Mouse (Mus musculus) stomach, postnatal 0 days (tissue): ENCODE measurements around the gene Abhd14b. TPM values are rescaled to one million over a fixed set of nuclear protein-coding genes. Genes with fewer than 3 reads are reported as not detected.

Source experiments
- ATAC-seq: fragments of 200-750 bp; cut with Nextera tagmentation; 2 replicates; pipeline ENCODE4 v1.8.0; 2017; ENCODE audit not compliant: low FRiP score, low TSS enrichment
- DNase-seq: peaks from one replicate; pipeline ENCODE4 v3.0.0-alpha.2; 2016; ENCODE audit warnings: low spot score
- H3K27ac ChIP-seq: fragments of 300-500 bp; sonication (generic); replicated peaks from 2 replicates; pipeline ENCODE4 v1.5.1; 2014; ENCODE audit warnings: mild to moderate bottlenecking, control low read depth
- H3K27me3 ChIP-seq: fragments of 300-500 bp; sonication (generic); 2 replicates; pipeline ENCODE4 v1.6.1; 2014; ENCODE audit warnings: low read length; ENCODE audit not compliant: control insufficient read depth, insufficient read depth
- H3K36me3 ChIP-seq: fragments of 300-500 bp; sonication (generic); 2 replicates; pipeline ENCODE4 v1.6.1; 2014; ENCODE audit warnings: low read length, mixed read lengths; ENCODE audit not compliant: control insufficient read depth, insufficient read depth
- H3K4me1 ChIP-seq: fragments of 300-500 bp; sonication (generic); replicated peaks from 2 replicates; pipeline ENCODE4 v1.6.1; 2014; ENCODE audit warnings: antibody characterized with exemption; ENCODE audit not compliant: control insufficient read depth, insufficient read depth
- H3K4me2 ChIP-seq: fragments of 300-500 bp; sonication (generic); replicated peaks from 2 replicates; pipeline ENCODE4 v1.6.1; 2014; ENCODE audit warnings: low read depth, mild to moderate bottlenecking, control low read depth, moderate library complexity
- H3K4me3 ChIP-seq: fragments of 300-500 bp; sonication (generic); 2 replicates; pipeline ENCODE4 v1.5.1; 2014; ENCODE audit warnings: low read depth, low read length, control low read depth
- H3K9ac ChIP-seq: fragments of 300-500 bp; sonication (generic); 2 replicates; pipeline ENCODE4 v1.6.1; 2014; ENCODE audit warnings: mild to moderate bottlenecking, low read length, control low read depth, mixed read lengths
- H3K9me3 ChIP-seq: fragments of 300-500 bp; sonication (generic); 2 replicates; pipeline ENCODE4 v1.6.1; 2016; ENCODE audit warnings: low read length; ENCODE audit not compliant: control insufficient read depth
- CTCF ChIP-seq: IDR thresholded peaks from 2 replicates; pipeline ENCODE4 v1.5.1; 2016; ENCODE audit warnings: antibody characterized with exemption, low read depth, mild to moderate bottlenecking, moderate library complexity
- EP300 ChIP-seq: optimal IDR thresholded peaks from 2 replicates; pipeline ENCODE3; 2016; ENCODE audit warnings: antibody characterized with exemption
- WGBS: fragments of 180-500 bp; shearing (Covaris S2); extraction: QIAGEN DNeasy Blood & Tissue Kit; methylation state at CpG from one replicate; pipeline ENCODE4 v1.1.7; 2014; 5-methylcytosine and 5-hydroxymethylcytosine counted together
- polyA plus RNA-seq: library from polyadenylated mRNA; unstranded; fragments of >200 nt; fragmentation: Nextera tagmentation; extraction: Ambion mirVana; gene quantifications from 2 replicates; pipeline ENCODE4 v1.2.1, GENCODE M21; 2015

Gene Abhd14b
- polyA plus RNA-seq, 1 experiment from 2014 or later: 39.0 TPM

GRCm38 (mm10) chr9:106421033-106421864 is 26.0 kb upstream of the Abhd14b start:
- Histone ChIP-seq H3K4me3 (no peak overlapping the region), H3K4me1 (0 out of 2 replicates have a peak, but pooled peaks cover 2% of the 10 kb centered on the region)

GRCm38 (mm10) chr9:106421865-106422160 is 25.4 kb upstream of the Abhd14b start:
- peak; percentile 98 for TF ChIP-seq CTCF
- no peak for TF ChIP-seq EP300
- DNase-seq (peak; percentile 82), ATAC-seq (peak; percentile 80)
- H3K4me1 ChIP-seq: 0 out of 2 replicates have a peak, but pooled peaks cover 2% of the 10 kb centered on the region
- no peak overlapping the region for H3K27ac ChIP-seq
- H3K4me3 ChIP-seq: no peak overlapping the region
- H3K9ac ChIP-seq: no peak overlapping the region
- peak overlapping the region; percentile 40 for H3K4me2 ChIP-seq
- 0% methylated on average over 3 of the region's 3 CpGs for WGBS
- H3K36me3 ChIP-seq: no peaks in the 10 kb centered on the region
- no peaks in the 10 kb centered on the region for H3K27me3 ChIP-seq
- H3K9me3 ChIP-seq: no peaks in the 10 kb centered on the region

More at GRCm38 (mm10) chr9:106421033-106421864, 26.0 kb upstream of the Abhd14b start:
- Histone ChIP-seq H3K9ac (no peak overlapping the region), H3K27me3 (no peaks in the 10 kb centered on the region), H3K27ac (no peak overlapping the region), H3K4me2 (peak overlapping the region; percentile 40), H3K9me3 (no peaks in the 10 kb centered on the region), H3K36me3 (no peaks in the 10 kb centered on the region)
- 14% methylated on average over 18 of the region's 18 CpGs for WGBS
- TF ChIP-seq CTCF: no peak
- TF ChIP-seq EP300: no peak
- ATAC-seq (peak; percentile 27), DNase-seq (no peak)

GRCm38 (mm10) chr9:106428719-106429220 is 18.5 kb upstream of the Abhd14b start:
- Histone ChIP-seq H3K4me2 (peak overlapping the region; percentile 53), H3K27me3 (no peaks in the 10 kb centered on the region), H3K36me3 (peaks cover 8% of the 10 kb centered on the region), H3K9me3 (no peaks in the 10 kb centered on the region), H3K4me1 (no peaks in the 10 kb centered on the region), H3K27ac (peak overlapping the region; percentile 87), H3K9ac (peak overlapping the region; percentile 36), H3K4me3 (peak overlapping the region; percentile 47)
- WGBS: 6% methylated on average over 11 of the region's 11 CpGs
- ATAC-seq: no peak; the same call in 1 of the 2 replicates
- DNase-seq: no peak
- TF ChIP-seq CTCF (peak; percentile 31; the same call in 1 of the 2 replicates), EP300 (no peak)

- under 1% methylated on average over 55 of the region's 55 CpGs for WGBS
- DNase-seq (peak; percentile 93), ATAC-seq (peak; percentile 90)
- peak within 1 kb of the TSS; percentile 47 for H3K4me3 ChIP-seq
- no peaks in the 10 kb centered on the region for H3K27me3 ChIP-seq
- peak within 1 kb of the TSS; percentile 87 for H3K27ac ChIP-seq
- peak within 1 kb of the TSS; percentile 79 for H3K4me2 ChIP-seq
- H3K9me3 ChIP-seq: no peaks in the 10 kb centered on the region
- H3K36me3 ChIP-seq: peaks cover 8% of the 10 kb centered on the region
- no peaks in the 10 kb centered on the region for H3K4me1 ChIP-seq
- H3K9ac ChIP-seq: peak within 1 kb of the TSS; percentile 75
- no peak for TF ChIP-seq CTCF
- peak; percentile 80 for TF ChIP-seq EP300
These were observed 17.8 kb upstream of the Abhd14b start, which contains the start of gene Rpl29 for GRCm38 (mm10) chr9:106429221-106430014. Gene Rpl29, plus strand, starts transcription at chr9:106429454.

- 2% methylated on average over 4 of the region's 4 CpGs for WGBS
- Histone ChIP-seq H3K4me1 (no peaks in the 10 kb centered on the region), H3K4me3 (peak overlapping the region; percentile 47), H3K9me3 (no peaks in the 10 kb centered on the region), H3K36me3 (peaks cover 8% of the 10 kb centered on the region), H3K9ac (peak overlapping the region; percentile 75), H3K27me3 (no peaks in the 10 kb centered on the region), H3K4me2 (peak overlapping the region; percentile 79), H3K27ac (peak overlapping the region; percentile 82)
- ATAC-seq (no peak), DNase-seq (no peak)
- TF ChIP-seq EP300 (no peak), CTCF (no peak)
These were observed 17.3 kb upstream of the Abhd14b start for GRCm38 (mm10) chr9:106430015-106430264.
